25 mouse cellular contexts compared by ENCODE assay signal in the genomic region with DNA sequence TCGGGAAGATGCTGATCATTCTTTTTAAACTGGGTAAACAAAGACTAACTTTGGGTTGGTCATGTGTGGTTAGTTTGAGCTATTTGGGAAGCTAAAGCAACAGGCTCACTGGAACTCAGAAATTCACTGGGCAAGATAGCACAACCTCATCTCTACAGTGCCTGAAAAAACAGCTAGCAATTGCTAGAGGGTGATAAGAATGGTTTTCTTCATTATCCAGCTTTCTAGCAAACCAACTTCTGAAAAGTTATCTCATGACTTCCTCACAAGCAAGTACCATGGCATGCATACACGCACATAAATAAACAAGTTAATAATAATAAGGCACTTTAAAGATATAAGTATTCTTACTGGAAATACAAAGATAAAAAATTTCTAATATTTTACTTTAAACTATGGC.
"Had no signal": no experiment of that assay in that cellular context is flagged by ENCODE, and none has a peak within 500 bp of the region (broad histone marks: within the 10 kb centered on the region; RNA-seq: fewer than 3 reads in every experiment).

No protein-coding gene starts in this region.

- DNase-seq: cerebellum, adult 9-11 months; cerebellum, postnatal 10 days; cerebellum, postnatal 14 days; cerebellum, postnatal 25 days; cerebellum, postnatal 36 days; embryo, embryonic 11 days; forebrain, postnatal 0 days; gastrocnemius, adult 2 months; gastrocnemius, postnatal 10 days; gastrocnemius, postnatal 14 days; gastrocnemius, postnatal 25 days; gastrocnemius, postnatal 36 days; heart, adult 11 months; heart, adult 18-20 months; heart, adult 2 months had no signal

- H3K4me3 ChIP-seq: embryonic facial prominence, embryonic 10.5 days; embryonic facial prominence, embryonic 12.5 days; embryonic facial prominence, embryonic 13.5 days; embryonic facial prominence, embryonic 15.5 days; erythroblast, embryonic 14.5 days; forebrain, embryonic 10.5 days; forebrain, embryonic 12.5 days; forebrain, embryonic 13.5 days; forebrain, embryonic 15.5 days; gastrocnemius, adult 2 months; heart, adult 2 months; heart, embryonic 10.5 days had no signal

- H3K4me1 ChIP-seq: embryonic facial prominence, embryonic 10.5 days; embryonic facial prominence, embryonic 12.5 days; embryonic facial prominence, embryonic 13.5 days; embryonic facial prominence, embryonic 15.5 days; forebrain, embryonic 10.5 days; forebrain, embryonic 12.5 days; forebrain, embryonic 13.5 days; forebrain, embryonic 15.5 days; heart, embryonic 10.5 days had no signal

- H3K9me3 ChIP-seq: embryonic facial prominence, embryonic 10.5 days; embryonic facial prominence, embryonic 12.5 days; embryonic facial prominence, embryonic 13.5 days; embryonic facial prominence, embryonic 15.5 days; forebrain, embryonic 10.5 days; forebrain, embryonic 12.5 days; forebrain, embryonic 13.5 days; forebrain, embryonic 15.5 days; heart, embryonic 10.5 days had no signal

- H3K27ac ChIP-seq: embryonic facial prominence, embryonic 10.5 days; embryonic facial prominence, embryonic 12.5 days; embryonic facial prominence, embryonic 13.5 days; embryonic facial prominence, embryonic 15.5 days; forebrain, embryonic 10.5 days; forebrain, embryonic 12.5 days; forebrain, embryonic 13.5 days; forebrain, embryonic 15.5 days; gastrocnemius, adult 2 months; heart, adult 2 months; heart, embryonic 10.5 days had no signal

- H3K27me3 ChIP-seq: embryonic facial prominence, embryonic 12.5 days; embryonic facial prominence, embryonic 13.5 days; embryonic facial prominence, embryonic 15.5 days; forebrain, embryonic 12.5 days; forebrain, embryonic 13.5 days; forebrain, embryonic 15.5 days had no signal

- H3K9ac ChIP-seq: embryonic facial prominence, embryonic 12.5 days; embryonic facial prominence, embryonic 13.5 days; embryonic facial prominence, embryonic 15.5 days; forebrain, embryonic 12.5 days; forebrain, embryonic 13.5 days; forebrain, embryonic 15.5 days; forebrain, postnatal 0 days had no signal
